Mouse (Mus musculus): ENCODE measurements around the gene Mbtd1.
"Not testable (repeated sequence)": the region's sequence is repeated elsewhere in the genome, so short reads cannot be mapped to it uniquely, and the experiment has no call there.

Mbtd1 gene

DNA sequence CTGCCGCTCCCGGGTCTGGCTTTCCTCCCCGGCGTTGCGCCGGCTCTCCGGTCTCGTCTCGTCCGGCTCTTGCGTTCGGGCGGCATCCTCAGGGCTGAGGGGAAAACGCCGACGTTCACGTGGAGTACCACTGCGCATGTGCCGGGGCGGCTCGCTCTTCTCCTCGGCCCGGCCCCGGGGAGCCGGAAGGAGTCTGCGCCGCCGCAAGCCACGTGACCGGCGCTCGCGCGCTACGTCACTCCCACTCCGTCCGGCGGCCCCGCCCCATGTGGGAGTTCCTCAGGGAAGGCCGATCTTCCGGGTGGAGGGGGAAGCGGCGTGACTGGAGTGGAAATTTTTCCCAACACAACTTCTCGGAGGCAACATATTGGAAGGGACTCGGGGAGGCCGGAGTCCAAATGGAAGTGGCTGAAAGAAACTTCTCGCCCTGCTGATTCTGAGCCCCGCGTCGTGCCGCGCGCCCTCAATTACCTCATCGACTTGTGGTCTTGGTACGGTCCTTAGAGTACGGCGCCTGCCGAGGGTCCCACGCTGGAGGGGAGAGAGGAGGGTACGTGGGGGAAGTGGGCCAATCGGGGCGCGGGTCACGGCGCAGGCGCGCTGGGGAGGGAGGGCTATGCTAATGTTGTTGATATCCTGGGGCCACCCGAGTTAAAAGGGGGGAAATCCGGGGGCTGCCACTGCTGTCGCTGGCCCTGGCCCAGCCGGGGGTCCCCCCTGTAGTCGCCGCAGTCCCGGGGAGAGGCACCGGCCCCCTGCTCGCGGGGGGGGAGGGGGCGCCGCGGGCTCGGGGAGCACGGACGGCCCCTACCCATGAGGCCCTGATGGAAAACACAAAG is at the start of gene Mbtd1, which contains the start of gene Utp18:
TSS of gene Mbtd1 (plus strand) at position 281 of the 839 bp plus-strand sequence.
TSS of gene Utp18 (minus strand) at position 195 of the 839 bp plus-strand sequence.
- peak; percentile 98 for DNase-seq (ENCODE audit: low read depth, low spot score)

DNA sequence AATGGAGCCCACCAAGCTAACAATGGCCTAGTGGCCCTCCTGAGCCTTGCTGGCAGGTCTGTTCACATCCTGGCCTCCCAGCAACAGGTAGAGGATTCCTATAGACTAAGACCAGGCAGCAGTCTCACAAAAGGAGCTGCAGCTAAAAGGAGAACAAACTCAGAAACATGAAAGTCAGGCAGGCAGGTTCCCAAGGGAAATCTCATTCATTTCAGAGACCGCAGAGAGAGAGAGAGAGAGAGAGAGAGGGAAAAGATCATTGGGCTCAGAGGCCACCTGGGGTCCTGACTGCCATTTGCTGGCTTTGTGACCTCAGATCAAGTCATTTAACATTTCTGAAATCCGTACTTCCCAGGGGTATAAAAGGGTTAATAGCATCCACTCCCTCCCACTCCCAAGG is 38.3 kb upstream of the Mbtd1 start:
- DNase-seq (ENCODE audit: low read depth, low spot score), result no peak

DNA sequence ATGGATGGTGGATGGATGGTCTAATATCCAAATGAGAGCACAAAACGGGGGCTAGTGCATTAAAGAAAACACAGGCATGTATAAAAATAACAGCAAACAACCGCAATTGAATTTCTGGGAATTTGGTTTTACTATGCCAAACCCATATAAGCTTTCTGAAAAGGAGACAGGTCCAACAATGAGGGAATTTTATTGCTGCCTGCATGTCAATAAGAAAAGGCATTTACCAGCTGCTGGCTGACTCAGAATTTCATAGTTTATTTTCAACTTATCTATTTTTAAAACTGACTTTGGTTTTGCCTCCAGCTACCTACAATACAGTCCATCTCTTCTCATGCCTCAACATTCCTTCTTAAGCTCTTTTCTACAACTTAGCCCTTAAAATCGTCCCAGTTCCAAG is 33.1 kb upstream of the Mbtd1 start:
- DNase-seq (ENCODE audit: low read depth, low spot score), result no peak

DNA sequence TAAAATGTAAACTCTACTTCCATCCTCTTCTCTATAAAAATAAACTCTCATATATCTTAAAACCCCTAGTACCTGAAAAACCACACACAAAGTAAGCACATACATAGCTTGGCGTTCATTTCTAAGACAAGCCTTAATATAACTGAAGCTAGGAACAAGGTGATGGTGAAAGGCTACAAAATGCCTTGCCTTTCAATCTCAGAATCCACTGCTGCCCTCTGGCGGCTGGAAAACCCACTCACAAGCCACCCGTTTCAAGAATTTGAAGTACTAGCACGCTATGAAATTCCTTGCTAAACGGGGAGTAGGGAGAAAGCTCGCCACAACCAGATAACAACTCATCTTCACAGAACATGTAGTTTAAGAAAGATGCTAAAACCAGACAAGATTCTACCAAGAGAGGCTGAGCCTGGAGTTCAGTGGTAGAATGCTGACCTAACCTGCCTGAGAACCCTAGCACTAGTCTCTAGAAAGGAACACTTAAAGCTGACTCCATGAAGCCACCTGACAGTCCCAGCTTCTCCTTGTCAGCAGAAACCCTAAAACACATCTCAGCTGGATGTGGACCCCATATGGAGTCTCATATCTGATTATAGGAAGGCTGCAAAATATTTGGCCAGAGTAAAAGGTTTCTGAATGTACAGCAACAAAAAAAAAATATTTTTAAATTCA is 29.2 kb upstream of the Mbtd1 start:
- peak; percentile 65 for DNase-seq (ENCODE audit: low read depth, low spot score)

DNA sequence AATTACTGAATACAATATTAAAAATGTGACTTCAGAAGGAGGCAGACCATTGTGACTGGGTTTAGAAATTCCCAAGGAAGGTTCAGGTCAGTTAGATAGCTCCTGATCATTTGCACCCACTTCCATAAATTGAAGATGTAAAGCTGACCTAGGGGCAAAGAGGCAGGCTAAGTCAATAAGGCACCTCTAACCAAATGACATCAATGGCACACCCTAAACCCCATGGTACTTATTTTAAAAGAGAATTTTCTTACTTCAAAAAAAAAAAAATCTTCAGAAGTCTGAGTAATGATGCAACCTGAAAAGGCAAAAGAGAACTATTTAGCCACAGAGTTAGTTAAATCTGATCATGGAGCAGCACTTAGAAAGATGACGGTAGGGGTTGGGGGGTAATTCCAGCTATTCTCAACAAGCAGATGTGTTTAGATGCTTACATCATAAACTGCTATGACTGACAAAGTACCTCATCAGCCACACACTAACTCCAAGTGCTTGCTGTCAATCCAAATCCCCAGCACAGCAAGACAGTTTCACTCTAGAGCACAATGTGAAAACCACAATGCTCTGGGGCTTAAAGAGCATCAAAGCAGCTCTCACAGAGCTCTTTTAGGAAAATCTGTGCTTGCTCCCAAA is 25.0 kb upstream of the Mbtd1 start:
- DNase-seq (ENCODE audit: low read depth, low spot score), result no peak

DNA sequence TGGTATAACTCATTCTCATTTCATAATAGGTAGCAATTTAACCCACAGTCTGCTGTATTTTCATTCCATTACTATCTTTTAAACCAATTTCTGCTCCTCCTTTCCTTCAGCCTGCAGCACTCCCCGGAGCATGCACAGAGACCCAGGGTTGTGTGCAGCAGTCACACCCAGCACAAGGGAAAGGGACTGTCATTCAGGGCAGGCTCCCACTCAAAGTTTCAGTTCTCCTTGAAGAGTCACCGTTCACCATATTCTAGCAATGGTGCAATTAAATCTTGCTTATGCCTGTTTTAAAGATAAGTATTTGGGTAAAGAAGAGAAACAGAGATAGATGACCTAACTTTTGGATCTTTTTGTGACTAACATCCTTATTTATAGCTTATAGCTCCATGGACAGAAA is 24.5 kb upstream of the Mbtd1 start:
- peak; percentile 38 for DNase-seq (ENCODE audit: low read depth, low spot score)

DNA sequence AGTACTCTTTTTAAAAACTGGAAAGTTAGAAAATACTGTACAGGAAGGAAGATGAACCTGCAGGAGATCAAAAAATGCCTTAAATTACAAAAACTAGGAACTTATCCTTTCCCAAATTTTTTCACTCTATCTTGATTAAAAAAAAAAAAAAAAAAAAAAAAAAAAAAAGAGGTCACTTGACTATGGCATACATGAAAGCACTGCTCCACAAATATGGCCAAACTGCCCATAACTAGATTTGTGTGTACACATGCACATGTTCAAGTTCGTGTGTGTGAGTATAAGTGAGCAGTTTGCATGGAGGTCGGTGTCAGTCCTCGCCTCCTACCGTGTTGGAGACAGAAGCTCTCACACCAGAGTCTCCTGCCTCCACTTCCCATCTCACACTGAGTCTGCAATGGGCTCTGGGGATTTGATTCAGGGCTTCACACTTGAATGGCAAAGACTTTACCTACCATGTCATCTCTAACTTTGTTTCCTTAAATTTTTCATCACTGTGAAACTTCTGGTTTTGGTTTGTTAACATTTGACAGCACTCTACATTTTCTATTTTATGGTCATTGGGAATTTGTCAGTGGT is 23.5 kb upstream of the Mbtd1 start:
- DNase-seq (ENCODE audit: low read depth, low spot score), result peak; percentile 12

DNA sequence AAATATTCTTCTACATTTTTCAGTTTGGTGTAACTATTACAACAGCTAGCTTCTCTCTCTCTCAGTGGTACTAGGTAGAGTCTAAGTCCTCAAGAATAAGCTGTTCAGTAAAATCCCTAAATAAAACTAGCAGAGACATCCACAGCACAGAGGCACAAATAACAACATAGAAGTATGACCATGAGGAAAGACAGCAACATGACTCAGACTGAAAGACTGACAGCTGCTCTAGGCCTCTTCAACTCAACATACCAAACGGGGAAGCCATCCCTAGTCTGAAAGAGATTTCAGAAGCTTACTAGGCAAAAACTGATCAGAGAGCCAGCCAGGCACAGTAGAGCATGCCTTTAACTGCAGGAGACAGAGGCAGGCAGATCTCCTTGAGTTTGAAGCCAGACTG is 23.0 kb upstream of the Mbtd1 start:
- peak; percentile 30 for DNase-seq (ENCODE audit: low read depth, low spot score)

DNA sequence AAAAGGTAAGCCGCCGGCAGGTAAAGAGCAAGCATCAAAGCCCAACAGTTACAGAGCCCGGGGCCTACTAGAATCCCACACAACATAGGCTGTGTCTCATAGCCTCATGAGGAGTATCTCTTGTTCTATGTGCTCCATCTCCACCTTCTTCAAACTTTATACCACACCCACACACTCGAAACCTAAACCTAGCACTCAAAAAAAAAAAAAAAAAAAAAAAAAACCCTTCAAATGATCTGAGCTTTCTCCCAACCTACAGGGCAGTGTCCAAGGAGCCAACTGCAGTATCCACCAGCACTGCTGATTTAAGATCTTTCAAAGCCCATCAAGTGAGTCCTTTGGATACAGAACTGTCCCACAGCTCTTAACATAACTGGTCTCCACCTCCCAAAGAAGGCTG is 1.6 kb upstream of the Mbtd1 start:
- no peak for DNase-seq (ENCODE audit: low read depth, low spot score)

DNA sequence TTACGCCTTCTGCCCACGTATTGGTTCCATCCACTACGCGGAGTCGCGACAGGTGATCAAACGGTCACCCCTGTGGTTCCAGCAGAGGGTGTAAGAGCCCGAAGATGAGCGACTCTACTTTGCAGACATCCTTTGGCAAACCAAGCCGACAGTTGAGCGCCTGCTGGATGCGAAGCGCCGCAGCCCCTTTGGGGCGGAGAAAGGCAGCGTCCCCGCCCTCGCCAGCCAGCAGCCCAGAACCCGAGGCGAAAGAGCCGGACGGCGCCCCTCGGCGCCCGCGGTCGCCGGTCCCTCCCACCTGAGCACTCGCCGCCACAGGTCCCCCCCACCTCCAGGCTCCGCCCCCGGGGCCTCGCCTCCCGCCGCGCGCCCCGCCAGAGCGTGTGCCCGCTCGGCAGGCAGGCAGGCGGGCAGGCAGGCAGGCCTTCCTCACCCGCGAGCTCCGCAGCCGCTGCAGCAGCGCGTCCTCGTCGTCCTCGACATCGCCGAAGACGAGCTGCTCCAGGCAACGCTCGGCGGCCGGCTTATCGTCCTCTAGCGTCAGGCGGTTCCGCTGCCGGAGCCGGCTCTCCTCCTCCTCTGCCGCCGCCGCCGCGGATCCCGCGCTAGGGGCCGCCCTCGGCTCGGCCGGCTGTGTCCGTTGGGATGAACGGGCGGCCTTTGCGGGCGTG is 616 bp upstream of the Mbtd1 start:
- peak; percentile 94 for DNase-seq (ENCODE audit: low read depth, low spot score)

DNA sequence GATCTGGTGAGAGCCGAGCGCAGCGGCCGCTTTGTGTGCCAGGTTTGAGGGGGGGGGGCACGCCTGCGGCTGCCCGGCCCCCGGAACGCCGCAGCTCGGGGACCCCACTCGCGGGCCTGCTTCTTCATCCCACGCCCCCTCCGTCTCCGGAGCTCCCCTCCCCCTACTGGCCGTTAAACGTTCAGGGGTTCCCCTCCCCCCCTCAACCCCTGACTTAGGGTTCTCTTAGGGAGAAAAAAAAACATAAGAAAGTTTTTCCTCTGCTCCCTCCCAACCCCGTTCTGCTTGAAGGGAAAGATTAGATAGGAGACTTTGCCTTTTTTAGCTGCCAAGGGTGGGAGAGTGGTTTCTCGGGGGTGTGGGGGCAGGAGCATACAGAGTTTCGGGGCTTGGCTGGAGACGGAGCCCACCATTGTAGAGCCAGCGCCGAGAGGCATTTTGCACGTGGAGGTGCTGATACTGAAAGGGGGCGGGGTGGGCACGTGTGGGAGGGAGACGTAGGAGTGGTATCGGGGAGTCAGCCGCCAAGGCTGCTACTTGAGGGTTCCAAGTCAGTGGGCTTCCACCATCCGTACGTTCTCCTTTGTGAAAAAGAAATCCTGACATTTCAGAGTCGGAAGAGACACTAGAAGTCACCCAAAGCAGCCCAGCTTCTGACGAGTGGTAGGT is 893 bp downstream of the Mbtd1 start:
- DNase-seq (ENCODE audit: low read depth, low spot score), result peak; percentile 77

DNA sequence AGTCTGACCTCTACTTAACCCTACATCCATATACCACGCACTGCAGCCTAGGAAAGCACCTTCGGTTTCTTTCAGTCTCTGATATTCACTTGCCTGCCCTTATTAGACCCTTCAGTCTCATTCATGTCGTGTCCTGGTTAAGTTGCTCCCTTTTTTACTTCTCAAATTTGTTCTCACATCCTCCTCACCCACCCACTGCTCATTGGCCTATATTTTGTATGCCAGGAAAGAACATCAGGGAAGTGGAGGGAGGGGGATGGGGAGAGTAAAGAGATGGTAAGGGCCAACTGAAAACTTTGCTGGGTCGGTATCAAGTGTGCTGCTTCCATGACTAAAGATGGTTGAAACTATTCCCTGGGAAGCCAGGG is 1.4 kb downstream of the Mbtd1 start:
- no peak for DNase-seq (ENCODE audit: low read depth, low spot score)

DNA sequence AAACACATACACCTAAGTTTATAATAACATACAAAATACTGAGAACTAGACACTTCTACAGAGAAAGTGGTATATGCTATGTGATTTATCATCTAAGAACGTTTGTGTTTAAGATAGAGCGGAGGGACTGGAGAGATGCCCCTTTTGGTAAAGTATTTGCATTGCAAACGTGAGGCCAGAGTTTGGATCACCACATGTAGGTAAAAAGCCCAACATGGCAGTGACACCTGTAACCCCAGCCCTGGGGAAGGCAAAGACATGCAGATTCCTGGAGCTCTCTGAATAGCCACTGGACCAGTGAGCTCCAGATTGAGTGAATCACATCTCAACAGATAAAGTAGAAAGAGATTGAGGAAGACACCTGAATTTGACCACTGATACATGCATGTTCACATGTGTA is 12.1 kb downstream of the Mbtd1 start:
- DNase-seq (ENCODE audit: low read depth, low spot score), result peak; percentile 28

DNA sequence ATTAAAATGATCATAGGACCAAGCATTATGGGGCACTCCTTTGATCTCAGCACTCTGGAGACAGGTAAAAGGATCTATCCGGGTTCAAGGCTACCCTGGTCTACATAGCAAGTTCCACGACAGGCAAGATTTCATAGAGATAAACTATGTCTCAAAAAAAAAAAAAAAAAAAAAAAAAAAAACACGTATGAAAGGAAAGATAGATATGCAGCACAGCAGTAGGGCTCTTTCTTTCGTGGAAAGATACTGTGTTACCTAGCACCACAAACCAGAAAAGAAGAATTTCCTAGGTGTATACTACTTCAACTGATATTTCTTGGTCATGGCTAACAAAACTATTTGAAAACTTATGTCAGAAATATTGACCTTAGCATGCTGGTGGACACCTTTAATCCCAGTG is 21.2 kb downstream of the Mbtd1 start:
- DNase-seq (ENCODE audit: low read depth, low spot score), result no peak

DNA sequence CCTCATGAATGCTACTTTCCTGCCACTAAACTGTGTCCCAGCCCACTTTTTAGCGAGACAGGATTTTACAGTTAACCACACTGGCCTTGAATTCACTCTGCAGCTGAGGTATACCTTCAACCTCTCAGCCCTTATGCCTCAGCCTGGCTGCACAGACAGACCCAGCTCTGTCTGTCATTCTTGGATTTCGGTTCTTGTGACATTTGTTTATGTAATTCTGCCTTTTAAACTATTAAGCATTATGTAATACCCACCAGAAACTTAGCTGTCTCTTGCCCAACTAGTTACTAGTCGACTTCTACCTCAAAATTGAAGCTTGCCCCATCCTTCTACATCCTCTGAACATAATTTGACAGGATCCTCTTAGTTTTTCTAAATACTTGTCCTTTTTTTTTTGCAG is 22.2 kb downstream of the Mbtd1 start:
- DNase-seq (ENCODE audit: low read depth, low spot score), result no peak

DNA sequence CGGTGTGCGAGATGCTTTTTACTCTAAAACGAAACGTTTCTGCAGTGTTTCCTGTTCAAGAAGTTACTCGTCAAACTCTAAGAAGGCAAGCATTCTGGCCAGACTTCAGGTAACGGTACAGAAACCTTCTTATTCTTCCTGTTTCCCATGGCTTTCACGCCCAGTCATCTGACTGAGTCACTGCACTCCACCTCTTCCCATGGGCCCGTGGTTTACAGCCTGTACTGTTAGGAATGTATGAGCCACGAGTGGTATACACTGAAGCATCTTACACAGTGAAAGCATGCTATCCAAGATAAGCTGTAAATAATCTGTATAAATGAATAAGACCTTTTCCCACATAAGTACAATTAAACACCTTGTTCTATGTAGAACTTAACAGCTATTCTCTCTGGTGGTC is 23.2 kb downstream of the Mbtd1 start:
- no peak for DNase-seq (ENCODE audit: low read depth, low spot score)

DNA sequence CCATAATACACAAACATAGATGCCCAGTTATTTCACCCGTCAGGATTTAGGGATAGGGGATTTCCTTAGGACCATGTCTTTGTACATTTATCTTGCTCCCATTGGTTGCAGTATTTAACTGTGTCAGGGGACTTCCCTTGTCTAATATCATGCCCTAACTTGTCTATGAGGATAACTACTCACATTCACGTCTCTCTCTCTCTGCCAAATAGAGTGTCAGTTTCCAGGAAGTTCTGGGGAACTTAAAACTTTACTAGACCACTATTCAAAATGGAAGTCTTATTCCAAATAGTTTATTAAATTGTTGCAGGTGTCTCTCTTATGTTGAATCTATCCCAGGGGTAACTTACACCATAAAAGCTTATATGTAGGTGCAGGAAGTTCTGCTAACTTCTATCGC is 26.0 kb downstream of the Mbtd1 start:
- no peak for DNase-seq (ENCODE audit: low read depth, low spot score)

DNA sequence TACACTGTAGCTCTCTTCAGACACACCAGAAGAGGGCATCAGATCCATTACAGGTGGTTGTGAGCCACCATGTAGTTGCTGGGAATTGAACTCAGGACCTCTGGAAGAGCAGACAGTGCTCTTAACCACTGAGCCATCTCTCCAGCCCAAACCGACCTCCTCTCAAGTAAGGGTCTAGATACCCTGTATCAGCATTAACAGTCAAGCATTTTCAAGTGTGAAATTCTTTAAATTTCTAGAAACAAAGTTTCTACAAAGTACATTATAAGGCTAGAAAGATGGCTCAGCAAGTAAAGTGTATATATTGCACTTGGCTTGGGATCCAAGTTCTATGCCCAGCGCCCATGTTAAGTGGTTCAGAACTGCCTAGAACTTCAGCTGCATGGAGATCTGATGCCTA is 29.4 kb downstream of the Mbtd1 start:
- not testable (repeated sequence) for DNase-seq (ENCODE audit: low read depth, low spot score)

DNA sequence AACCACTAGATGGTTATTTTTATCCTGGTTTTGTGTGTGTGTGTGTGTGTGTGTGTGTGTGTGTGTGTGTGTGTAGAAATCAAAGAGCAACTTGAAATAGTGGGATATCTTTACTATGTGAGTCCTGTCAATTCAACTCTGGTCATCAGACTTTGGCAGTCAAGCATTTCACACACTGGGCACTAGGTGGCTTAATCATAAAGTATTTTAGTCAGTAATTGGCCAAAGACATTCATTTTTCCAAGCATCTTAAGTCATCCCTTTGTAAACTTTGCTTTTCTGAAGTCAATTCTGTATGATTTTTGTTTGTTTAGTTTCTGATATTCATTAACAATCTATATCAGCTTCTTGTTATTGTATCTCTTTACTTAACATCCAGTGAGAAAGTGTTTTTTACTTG is 43.5 kb downstream of the Mbtd1 start:
- DNase-seq (ENCODE audit: low read depth, low spot score), result no peak

DNA sequence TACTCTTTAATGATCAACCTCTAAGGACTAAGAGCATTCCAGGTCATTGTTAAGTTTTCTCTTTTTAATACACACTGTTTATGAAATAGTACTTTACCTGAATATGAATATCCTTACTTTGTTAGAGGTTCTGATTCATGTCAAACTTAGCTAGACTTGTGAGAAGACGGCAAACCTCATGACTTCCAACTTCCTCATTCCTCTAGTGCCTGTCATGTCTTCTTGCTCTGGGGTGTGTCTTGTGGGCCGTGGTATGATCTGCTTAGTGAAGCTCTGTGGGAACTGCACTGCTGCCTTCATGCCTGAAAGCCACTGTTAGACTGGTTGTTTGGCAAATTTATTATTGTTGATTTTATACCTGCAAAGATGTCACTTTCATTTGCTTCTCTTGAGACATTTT is 55.3 kb downstream of the Mbtd1 start:
- DNase-seq (ENCODE audit: low read depth, low spot score), result peak; percentile 47

DNA sequence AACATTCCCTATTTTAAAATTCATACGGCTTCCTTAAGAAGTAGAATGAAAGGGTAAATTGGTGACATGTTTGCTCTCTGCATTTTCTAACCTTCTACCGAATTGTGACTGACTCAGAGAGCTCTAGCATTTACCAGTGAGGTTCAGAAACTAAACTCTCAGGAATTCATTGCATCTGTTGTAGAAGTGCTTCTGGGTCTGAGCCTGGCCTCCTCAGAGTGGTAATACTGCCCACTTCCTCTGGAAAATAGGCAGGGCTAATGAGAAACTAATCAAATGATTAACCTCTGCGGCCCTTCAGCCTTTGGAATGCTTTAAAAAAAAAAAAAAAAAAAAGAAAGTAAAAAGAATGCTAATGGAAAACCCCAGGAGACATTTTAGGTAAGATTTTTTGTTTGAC is 59.3 kb downstream of the Mbtd1 start:
- no peak for DNase-seq (ENCODE audit: low read depth, low spot score)
